Mouse (Mus musculus) embryonic facial prominence, embryonic 12.5 days (tissue): Measurements from ENCODE around the gene Smad3. TPM values are rescaled to one million over a fixed set of nuclear protein-coding genes. Genes with fewer than 3 reads are reported as not detected.

Experiments used
- ATAC-seq: fragments of 200-750 bp; cut with Nextera tagmentation; 2 replicates; pipeline ENCODE4 v1.8.0; 2017; ENCODE audit not compliant: insufficient number of reproducible peaks, insufficient read depth, low FRiP score, low TSS enrichment
- H3K27ac ChIP-seq: fragments of 300-500 bp; sonication (generic); 2 replicates; pipeline ENCODE4 v1.5.1; 2016; ENCODE audit warnings: mild to moderate bottlenecking
- H3K27me3 ChIP-seq: fragments of 300-500 bp; sonication (generic); 2 replicates; pipeline ENCODE4 v1.6.1; 2016; ENCODE audit warnings: mild to moderate bottlenecking, moderate library complexity
- H3K36me3 ChIP-seq: fragments of 300-500 bp; sonication (generic); 2 replicates; pipeline ENCODE4 v1.6.1; 2016; ENCODE audit warnings: mild to moderate bottlenecking
- H3K4me1 ChIP-seq: fragments of 300-500 bp; sonication (generic); 2 replicates; pipeline ENCODE4 v1.6.1; 2016
- H3K4me2 ChIP-seq: fragments of 300-500 bp; sonication (generic); replicated peaks from 2 replicates; pipeline ENCODE4 v1.6.1; 2016; ENCODE audit warnings: mild to moderate bottlenecking, moderate library complexity
- H3K4me3 ChIP-seq: fragments of 300-500 bp; sonication (generic); 2 replicates; pipeline ENCODE4 v1.5.1; 2016; ENCODE audit warnings: mild to moderate bottlenecking
- H3K9ac ChIP-seq: fragments of 300-500 bp; sonication (generic); 2 replicates; pipeline ENCODE4 v1.6.1; 2016; ENCODE audit warnings: mild to moderate bottlenecking, moderate library complexity
- H3K9me3 ChIP-seq: fragments of 300-500 bp; sonication (generic); 2 replicates; pipeline ENCODE4 v1.6.1; 2016; ENCODE audit warnings: mild to moderate bottlenecking, moderate library complexity
- WGBS: fragments of 180-500 bp; shearing (Covaris S2); methylation state at CpG from one replicate; pipeline ENCODE4 v1.1.7; 2016; 5-methylcytosine and 5-hydroxymethylcytosine counted together
- polyA plus RNA-seq: library from polyadenylated mRNA; unstranded; fragments of >200 nt; fragmentation: Nextera tagmentation; extraction: Ambion mirVana; gene quantifications from 2 replicates; pipeline ENCODE4 v1.2.1, GENCODE M21; 2016

The Smad3 gene
- polyA plus RNA-seq, 1 experiment from 2014 or later, result 38.6 TPM

- H3K9me3 ChIP-seq, result no peaks in the 10 kb centered on the region
- no peak overlapping the region for H3K4me3 ChIP-seq
- no peaks in the 10 kb centered on the region for H3K27me3 ChIP-seq
- H3K4me1 ChIP-seq, result peaks cover 80% of the 10 kb centered on the region
- H3K36me3 ChIP-seq, result peaks cover 12% of the 10 kb centered on the region
- no peak overlapping the region for H3K27ac ChIP-seq
- H3K9ac ChIP-seq, result no peak overlapping the region
- WGBS, result 65% methylated on average over 6 of the region's 6 CpGs
- no peak for ATAC-seq
- H3K4me2 ChIP-seq, result no peak overlapping the region
These were observed 16.0 kb downstream of the Smad3 start for GRCm38 (mm10) chr9:63741792-63742191.

GRCm38 (mm10) chr9:63740320-63740841 is 17.4 kb downstream of the Smad3 start:
- ATAC-seq, result no peak
- Histone ChIP-seq H3K36me3 (peaks cover 12% of the 10 kb centered on the region), H3K9ac (no peak overlapping the region), H3K4me2 (no peak overlapping the region), H3K27ac (no peak overlapping the region), H3K4me1 (peaks cover 81% of the 10 kb centered on the region), H3K27me3 (no peaks in the 10 kb centered on the region), H3K9me3 (no peaks in the 10 kb centered on the region), H3K4me3 (no peak overlapping the region)
- 80% methylated on average over 10 of the region's 10 CpGs for WGBS

- H3K9ac ChIP-seq, result no peak overlapping the region
- peaks cover 8% of the 10 kb centered on the region for H3K36me3 ChIP-seq
- no peaks in the 10 kb centered on the region for H3K27me3 ChIP-seq
- H3K4me2 ChIP-seq, result no peak overlapping the region
- H3K27ac ChIP-seq, result no peak overlapping the region
- H3K9me3 ChIP-seq, result no peaks in the 10 kb centered on the region
- 66% methylated on average over 11 of the region's 11 CpGs for WGBS
- no peak for ATAC-seq
- no peak overlapping the region for H3K4me3 ChIP-seq
- peaks cover 84% of the 10 kb centered on the region for H3K4me1 ChIP-seq
These were observed 19.0 kb downstream of the Smad3 start for GRCm38 (mm10) chr9:63738830-63739229.

GRCm38 (mm10) chr9:63738086-63738701 is 19.6 kb downstream of the Smad3 start:
- peaks cover 8% of the 10 kb centered on the region for H3K36me3 ChIP-seq
- H3K27ac ChIP-seq, result peak overlapping the region; percentile 65; the same call in 1 of the 2 replicates
- H3K4me1 ChIP-seq, result peaks cover 78% of the 10 kb centered on the region
- 65% methylated on average over 12 of the region's 12 CpGs for WGBS
- no peak overlapping the region for H3K4me3 ChIP-seq
- H3K9me3 ChIP-seq, result no peaks in the 10 kb centered on the region
- no peak for ATAC-seq
- H3K9ac ChIP-seq, result no peak overlapping the region
- H3K4me2 ChIP-seq, result 0 out of 2 replicates have a peak overlapping the region, but pooled peaks have one; percentile 9
- H3K27me3 ChIP-seq, result no peaks in the 10 kb centered on the region

- ATAC-seq, result no peak
- H3K4me2 ChIP-seq, result 0 out of 2 replicates have a peak overlapping the region, but pooled peaks have one; percentile 9
- no peak overlapping the region for H3K4me3 ChIP-seq
- 54% methylated on average over 9 of the region's 9 CpGs for WGBS
- H3K27ac ChIP-seq, result peak overlapping the region; percentile 65; the same call in 1 of the 2 replicates
- peaks cover 71% of the 10 kb centered on the region for H3K4me1 ChIP-seq
- peaks cover 8% of the 10 kb centered on the region for H3K36me3 ChIP-seq
- H3K9ac ChIP-seq, result no peak overlapping the region
- no peaks in the 10 kb centered on the region for H3K27me3 ChIP-seq
- no peaks in the 10 kb centered on the region for H3K9me3 ChIP-seq
These were observed 20.3 kb downstream of the Smad3 start for GRCm38 (mm10) chr9:63737426-63737931.

- no peaks in the 10 kb centered on the region for H3K27me3 ChIP-seq
- no peak overlapping the region for H3K4me2 ChIP-seq
- 80% methylated on average over 8 of the region's 8 CpGs for WGBS
- H3K9me3 ChIP-seq, result no peaks in the 10 kb centered on the region
- no peak for ATAC-seq
- peaks cover 3% of the 10 kb centered on the region; the same call in 1 of the 2 replicates for H3K36me3 ChIP-seq
- H3K9ac ChIP-seq, result no peak overlapping the region
- H3K4me3 ChIP-seq, result no peak overlapping the region
- peaks cover 62% of the 10 kb centered on the region for H3K4me1 ChIP-seq
- no peak overlapping the region for H3K27ac ChIP-seq
These were observed 23.5 kb downstream of the Smad3 start for GRCm38 (mm10) chr9:63734261-63734660.

- H3K27ac ChIP-seq, result no peak overlapping the region
- no peaks in the 10 kb centered on the region for H3K27me3 ChIP-seq
- H3K4me3 ChIP-seq, result no peak overlapping the region
- no peak overlapping the region for H3K4me2 ChIP-seq
- ATAC-seq, result no peak
- H3K9ac ChIP-seq, result no peak overlapping the region
- 0 out of 2 replicates have a peak, but pooled peaks cover 3% of the 10 kb centered on the region for H3K36me3 ChIP-seq
- peaks cover 54% of the 10 kb centered on the region for H3K4me1 ChIP-seq
- no peaks in the 10 kb centered on the region for H3K9me3 ChIP-seq
- 93% methylated on average over 7 of the region's 7 CpGs for WGBS
These were observed 25.1 kb downstream of the Smad3 start for GRCm38 (mm10) chr9:63732700-63733099.

- no peak overlapping the region for H3K9ac ChIP-seq
- H3K4me2 ChIP-seq, result no peak overlapping the region
- peaks cover 53% of the 10 kb centered on the region for H3K4me1 ChIP-seq
- H3K4me3 ChIP-seq, result no peak overlapping the region
- 81% methylated on average over 9 of the region's 9 CpGs for whole genome bisulfite sequencing
- H3K36me3 ChIP-seq, result 0 out of 2 replicates have a peak, but pooled peaks cover 3% of the 10 kb centered on the region
- ATAC-seq, result no peak
- H3K9me3 ChIP-seq, result no peaks in the 10 kb centered on the region
- no peak overlapping the region for H3K27ac ChIP-seq
- no peaks in the 10 kb centered on the region for H3K27me3 ChIP-seq
These were observed 26.5 kb downstream of the Smad3 start for GRCm38 (mm10) chr9:63731114-63731828.

- Histone ChIP-seq H3K27ac (peak overlapping the region; percentile 57; the same call in 1 of the 2 replicates), H3K4me2 (no peak overlapping the region), H3K4me1 (peaks cover 37% of the 10 kb centered on the region), H3K27me3 (no peaks in the 10 kb centered on the region), H3K4me3 (no peak overlapping the region), H3K36me3 (0 out of 2 replicates have a peak, but pooled peaks cover under 1% of the 10 kb centered on the region), H3K9ac (no peak overlapping the region), H3K9me3 (no peaks in the 10 kb centered on the region)
- no peak for ATAC-seq
- 69% methylated on average over 10 of the region's 10 CpGs for WGBS
These were observed 28.8 kb downstream of the Smad3 start for GRCm38 (mm10) chr9:63728969-63729368.

- H3K36me3 ChIP-seq, result no peaks in the 10 kb centered on the region
- no peaks in the 10 kb centered on the region for H3K27me3 ChIP-seq
- H3K4me2 ChIP-seq, result no peak overlapping the region
- H3K27ac ChIP-seq, result no peak overlapping the region
- no peaks in the 10 kb centered on the region for H3K9me3 ChIP-seq
- no peak for ATAC-seq
- 84% methylated on average over 6 of the region's 6 CpGs for WGBS
- no peak overlapping the region for H3K4me3 ChIP-seq
- no peak overlapping the region for H3K9ac ChIP-seq
- peaks cover 42% of the 10 kb centered on the region for H3K4me1 ChIP-seq
These were observed 30.7 kb downstream of the Smad3 start for GRCm38 (mm10) chr9:63727070-63727469.

- WGBS, result 42% methylated on average over 13 of the region's 13 CpGs
- H3K9ac ChIP-seq, result peak overlapping the region; percentile 38
- H3K27me3 ChIP-seq, result no peaks in the 10 kb centered on the region
- no peak for ATAC-seq
- H3K4me1 ChIP-seq, result peaks cover 48% of the 10 kb centered on the region
- H3K4me2 ChIP-seq, result no peak overlapping the region
- H3K4me3 ChIP-seq, result no peak overlapping the region
- H3K9me3 ChIP-seq, result no peaks in the 10 kb centered on the region
- no peaks in the 10 kb centered on the region for H3K36me3 ChIP-seq
- peak overlapping the region; percentile 73; the same call in 1 of the 2 replicates for H3K27ac ChIP-seq
These were observed 31.4 kb downstream of the Smad3 start for GRCm38 (mm10) chr9:63726088-63727010.
